Mouse (Mus musculus) mesoderm, embryonic 11.5 days (tissue): Measurements from ENCODE around the gene Zfp622.
"Not testable (repeated sequence)": the region's sequence is repeated elsewhere in the genome, so short reads cannot be mapped to it uniquely, and the experiment has no call there.

ENCODE experiments used
- DNase-seq: peaks from one replicate; pipeline ENCODE4 v3.0.0-alpha.2; 2012; ENCODE audit warnings: low read depth, low spot score

The Zfp622 gene

GRCm38 (mm10) chr15:25971596-25971995, 12.6 kb upstream of the Zfp622 start:
- DNase-seq: no peak

GRCm38 (mm10) chr15:25972758-25973157, 11.4 kb upstream of the Zfp622 start:
- DNase-seq: no peak

GRCm38 (mm10) chr15:25974352-25974751, 9.8 kb upstream of the Zfp622 start:
- DNase-seq: no peak

- DNase-seq: no peak
Measured at GRCm38 (mm10) chr15:25975810-25976209, 8.4 kb upstream of the Zfp622 start.

GRCm38 (mm10) chr15:25983614-25984013, 552 bp upstream of the Zfp622 start:
- not testable (repeated sequence) for DNase-seq

GRCm38 (mm10) chr15:25984734-25985492, 747 bp downstream of the Zfp622 start:
- peak; percentile 20 for DNase-seq

GRCm38 (mm10) chr15:25992992-25993727, 9.0 kb downstream of the Zfp622 start:
- peak; percentile 69 for DNase-seq

GRCm38 (mm10) chr15:25995521-25995920, 11.4 kb downstream of the Zfp622 start:
- DNase-seq: peak; percentile 65

- not testable (repeated sequence) for DNase-seq
Measured at GRCm38 (mm10) chr15:25999545-25999944, 15.4 kb downstream of the Zfp622 start.

GRCm38 (mm10) chr15:26008621-26009020, 24.5 kb downstream of the Zfp622 start:
- no peak for DNase-seq

- peak; percentile 63 for DNase-seq
Measured at GRCm38 (mm10) chr15:26012891-26013290, 28.7 kb downstream of the Zfp622 start.

GRCm38 (mm10) chr15:26015979-26016665, 32.0 kb downstream of the Zfp622 start:
- DNase-seq: peak; percentile 88

GRCm38 (mm10) chr15:26021721-26022120, 37.6 kb downstream of the Zfp622 start:
- peak; percentile 18 for DNase-seq

- DNase-seq: no peak
Measured at GRCm38 (mm10) chr15:26022636-26023035, 38.5 kb downstream of the Zfp622 start.

GRCm38 (mm10) chr15:26031692-26032091, 47.5 kb downstream of the Zfp622 start:
- DNase-seq: no peak

- no peak for DNase-seq
Measured at GRCm38 (mm10) chr15:26040567-26040966, 56.4 kb downstream of the Zfp622 start.

- DNase-seq: no peak
Measured at GRCm38 (mm10) chr15:26041196-26041947, 57.2 kb downstream of the Zfp622 start.
